Mouse (Mus musculus): Measurements from ENCODE around the gene Gm37240. TPM values are rescaled to one million over a fixed set of nuclear protein-coding genes. Genes with fewer than 3 reads are reported as not detected.

The Gm37240 gene
- polyA plus RNA-seq, 1 experiment from 2014 or later, result 0.67 TPM

GRCm38 (mm10) chr3:84468111-84468453 lies 1419.2 kb downstream of the Gm37240 start:
- Histone ChIP-seq H3K36me3 (ENCODE audit: control insufficient read depth, insufficient read depth, low read length) (no peaks in the 10 kb centered on the region), H3K4me1 (ENCODE audit: control insufficient read depth, insufficient read depth, low read length) (peaks cover 7% of the 10 kb centered on the region; the same call in 1 of the 2 replicates), H3K4me3 (ENCODE audit: low read depth, low read length) (no peak overlapping the region), H3K9me3 (ENCODE audit: control insufficient read depth, low read length) (no peaks in the 10 kb centered on the region), H3K9ac (ENCODE audit: low read length) (no peak overlapping the region), H3K4me2 (no peak overlapping the region), H3K27me3 (ENCODE audit: control insufficient read depth, insufficient read depth, low read length) (no peaks in the 10 kb centered on the region), H3K27ac (ENCODE audit: low read depth, low read length) (no peak overlapping the region)
- ATAC-seq (ENCODE audit: low FRiP score) (no peak), DNase-seq (ENCODE audit: low spot score, missing footprints) (no peak)
- 14% methylated on average over 4 of the region's 4 CpGs for WGBS

DNA sequence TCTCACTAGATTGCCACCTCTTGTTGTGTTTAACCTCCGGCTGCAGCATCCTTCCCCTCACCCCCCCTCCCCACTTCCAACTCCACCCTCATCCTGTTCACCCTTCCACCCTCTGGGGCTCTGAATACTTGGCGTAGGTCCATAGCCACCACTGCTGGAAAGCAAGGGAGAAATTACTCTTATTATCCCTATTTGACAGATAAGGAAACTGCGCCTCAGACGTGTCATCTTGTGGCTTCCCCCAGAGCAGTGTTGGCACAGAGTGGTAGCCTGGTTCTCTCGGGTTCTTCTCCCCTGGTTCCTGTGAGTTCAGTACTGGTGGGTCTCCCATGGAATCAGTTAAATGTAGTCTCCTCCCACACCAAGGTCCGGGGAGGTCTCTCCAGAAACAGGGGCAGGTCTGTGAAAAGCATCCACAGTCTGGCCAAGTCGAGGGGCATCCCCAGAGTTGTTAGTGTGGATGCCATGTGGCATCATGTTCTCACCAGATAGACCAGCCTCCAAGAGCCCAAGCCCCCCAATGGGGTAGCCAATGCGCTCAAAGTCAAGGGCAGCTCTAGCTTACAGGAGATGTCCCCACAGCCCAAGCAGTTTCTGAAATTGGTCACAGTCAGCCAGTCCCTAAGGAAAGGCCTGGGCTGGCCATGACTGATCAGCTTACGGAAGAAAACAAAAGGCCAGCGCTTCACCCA lies 1419.8 kb downstream of the Gm37240 start:
- no peaks in the 10 kb centered on the region for H3K27me3 ChIP-seq (ENCODE audit: control insufficient read depth, insufficient read depth, low read length)
- WGBS, result 55% methylated on average over 10 of the region's 10 CpGs

GRCm38 (mm10) chr3:84465822-84466500 lies 1421.4 kb downstream of the Gm37240 start:
- no peak overlapping the region for H3K27ac ChIP-seq (ENCODE audit: low read depth, low read length)
- no peak for ATAC-seq (ENCODE audit: low FRiP score)
- H3K9ac ChIP-seq (ENCODE audit: low read length), result no peak overlapping the region
- H3K4me1 ChIP-seq (ENCODE audit: control insufficient read depth, insufficient read depth, low read length), result peaks cover 7% of the 10 kb centered on the region; the same call in 1 of the 2 replicates
- WGBS, result 82% methylated on average over 6 of the region's 6 CpGs
- H3K27me3 ChIP-seq (ENCODE audit: control insufficient read depth, insufficient read depth, low read length), result no peaks in the 10 kb centered on the region
- no peak for DNase-seq (ENCODE audit: low spot score, missing footprints)
- H3K4me2 ChIP-seq, result no peak overlapping the region
- no peaks in the 10 kb centered on the region for H3K9me3 ChIP-seq (ENCODE audit: control insufficient read depth, low read length)
- no peaks in the 10 kb centered on the region for H3K36me3 ChIP-seq (ENCODE audit: control insufficient read depth, insufficient read depth, low read length)
- H3K4me3 ChIP-seq (ENCODE audit: low read depth, low read length), result no peak overlapping the region

More for the DNA sequence above, 1419.8 kb downstream of the Gm37240 start:
- no peaks in the 10 kb centered on the region for H3K36me3 ChIP-seq (ENCODE audit: control insufficient read depth, insufficient read depth, low read length)
- ATAC-seq (ENCODE audit: low FRiP score) (no peak), DNase-seq (ENCODE audit: low spot score, missing footprints) (no peak)
- peaks cover 7% of the 10 kb centered on the region; the same call in 1 of the 2 replicates for H3K4me1 ChIP-seq (ENCODE audit: control insufficient read depth, insufficient read depth, low read length)
- no peaks in the 10 kb centered on the region for H3K9me3 ChIP-seq (ENCODE audit: control insufficient read depth, low read length)
- H3K4me2 ChIP-seq, result no peak overlapping the region
- H3K27ac ChIP-seq (ENCODE audit: low read depth, low read length), result no peak overlapping the region
- no peak overlapping the region for H3K9ac ChIP-seq (ENCODE audit: low read length)
- H3K4me3 ChIP-seq (ENCODE audit: low read depth, low read length), result no peak overlapping the region

DNA sequence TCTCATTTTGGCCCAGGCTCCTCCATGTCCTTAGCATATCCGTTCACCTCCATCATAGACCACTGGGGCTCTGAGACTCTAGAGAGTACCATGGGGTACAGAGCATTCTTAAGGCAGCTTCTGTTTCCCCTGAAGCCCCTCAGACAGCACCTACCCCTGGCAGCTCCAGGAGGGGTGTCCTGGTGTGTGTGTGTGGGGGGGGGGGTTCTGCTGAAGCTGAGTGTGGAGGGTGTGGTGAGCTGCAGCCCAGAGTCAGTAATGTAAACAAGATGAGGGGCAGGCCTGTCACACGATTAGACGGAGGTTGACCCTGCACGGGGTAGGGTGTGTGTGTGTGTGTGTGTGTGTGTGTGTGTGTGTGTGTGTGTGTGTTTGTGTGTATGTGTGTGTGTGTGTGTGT lies 1425.6 kb downstream of the Gm37240 start:
- no peaks in the 10 kb centered on the region for H3K36me3 ChIP-seq (ENCODE audit: control insufficient read depth, insufficient read depth, low read length)
- H3K9ac ChIP-seq (ENCODE audit: low read length), result no peak overlapping the region
- H3K9me3 ChIP-seq (ENCODE audit: control insufficient read depth, low read length), result no peaks in the 10 kb centered on the region
- H3K4me2 ChIP-seq, result no peak overlapping the region
- H3K4me1 ChIP-seq (ENCODE audit: control insufficient read depth, insufficient read depth, low read length), result peaks cover 6% of the 10 kb centered on the region; the same call in 1 of the 2 replicates
- H3K27ac ChIP-seq (ENCODE audit: low read depth, low read length), result no peak overlapping the region
- peak; percentile 22; the same call in 1 of the 2 replicates for ATAC-seq (ENCODE audit: low FRiP score)
- 41% methylated on average over 4 of the region's 4 CpGs for WGBS
- DNase-seq (ENCODE audit: low spot score, missing footprints), result no peak
- no peak overlapping the region for H3K4me3 ChIP-seq (ENCODE audit: low read depth, low read length)
- H3K27me3 ChIP-seq (ENCODE audit: control insufficient read depth, insufficient read depth, low read length), result no peaks in the 10 kb centered on the region

DNA sequence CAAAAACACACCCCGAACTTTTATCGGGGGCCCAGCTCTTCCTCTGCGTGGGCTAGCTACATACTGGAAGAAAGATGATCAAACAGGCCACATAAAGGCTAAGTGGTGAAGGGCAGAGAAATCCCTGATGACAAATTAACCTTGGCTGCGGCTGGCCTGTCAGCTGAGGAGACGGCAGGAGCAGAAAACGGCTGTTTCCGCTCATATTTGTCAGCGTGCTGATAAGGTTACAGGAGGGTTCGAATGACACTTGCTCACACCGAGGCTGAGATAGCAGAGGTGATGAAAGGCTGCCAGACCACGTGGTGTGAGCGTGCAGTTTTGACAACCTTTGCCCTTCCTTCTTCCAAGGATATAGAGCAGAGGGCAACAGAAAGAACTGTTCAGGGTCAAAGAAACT lies 1426.4 kb downstream of the Gm37240 start:
- Histone ChIP-seq H3K4me1 (ENCODE audit: control insufficient read depth, insufficient read depth, low read length) (peaks cover 6% of the 10 kb centered on the region; the same call in 1 of the 2 replicates), H3K4me2 (no peak overlapping the region), H3K27me3 (ENCODE audit: control insufficient read depth, insufficient read depth, low read length) (no peaks in the 10 kb centered on the region), H3K36me3 (ENCODE audit: control insufficient read depth, insufficient read depth, low read length) (no peaks in the 10 kb centered on the region), H3K4me3 (ENCODE audit: low read depth, low read length) (no peak overlapping the region), H3K27ac (ENCODE audit: low read depth, low read length) (no peak overlapping the region), H3K9ac (ENCODE audit: low read length) (no peak overlapping the region), H3K9me3 (ENCODE audit: control insufficient read depth, low read length) (no peaks in the 10 kb centered on the region)
- DNase-seq (ENCODE audit: low spot score, missing footprints) (no peak), ATAC-seq (ENCODE audit: low FRiP score) (0 out of 2 replicates have a peak, but pooled peaks have one; percentile 14)
- 52% methylated on average over 12 of the region's 12 CpGs for WGBS

DNA sequence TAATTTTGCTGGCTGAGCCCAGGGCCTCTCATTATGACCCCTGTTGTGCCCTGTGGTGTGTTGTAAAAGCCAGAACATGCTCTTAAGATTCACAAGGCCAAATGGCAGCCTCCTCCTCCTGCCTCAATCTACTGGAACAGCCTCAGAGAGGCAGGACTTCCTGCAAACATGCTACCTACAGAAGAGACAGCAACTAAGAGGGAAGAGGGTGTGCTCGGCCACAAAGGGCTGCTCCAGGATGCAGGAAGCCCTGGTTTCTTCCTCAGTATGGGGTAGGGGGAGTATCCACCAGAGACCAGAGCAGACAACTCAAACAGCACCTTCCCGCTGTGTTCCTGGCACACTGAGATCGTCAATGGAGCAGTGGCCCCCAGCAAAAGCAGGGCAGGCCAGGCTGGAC lies 1426.8 kb downstream of the Gm37240 start:
- Histone ChIP-seq H3K9ac (ENCODE audit: low read length) (no peak overlapping the region; the same call in 1 of the 2 replicates), H3K27ac (ENCODE audit: low read depth, low read length) (no peak overlapping the region), H3K27me3 (ENCODE audit: control insufficient read depth, insufficient read depth, low read length) (no peaks in the 10 kb centered on the region), H3K4me1 (ENCODE audit: control insufficient read depth, insufficient read depth, low read length) (peaks cover 6% of the 10 kb centered on the region; the same call in 1 of the 2 replicates), H3K36me3 (ENCODE audit: control insufficient read depth, insufficient read depth, low read length) (no peaks in the 10 kb centered on the region), H3K4me2 (no peak overlapping the region), H3K4me3 (ENCODE audit: low read depth, low read length) (no peak overlapping the region), H3K9me3 (ENCODE audit: control insufficient read depth, low read length) (no peaks in the 10 kb centered on the region)
- 36% methylated on average over 3 of the region's 3 CpGs for WGBS
- no peak for ATAC-seq (ENCODE audit: low FRiP score)
- no peak for DNase-seq (ENCODE audit: low spot score, missing footprints)

GRCm38 (mm10) chr3:84455733-84456417 lies 1431.4 kb downstream of the Gm37240 start:
- no peak overlapping the region for H3K9ac ChIP-seq (ENCODE audit: low read length)
- no peak overlapping the region for H3K27ac ChIP-seq (ENCODE audit: low read depth, low read length)
- no peak overlapping the region for H3K4me3 ChIP-seq (ENCODE audit: low read depth, low read length)
- DNase-seq (ENCODE audit: low spot score, missing footprints) (no peak), ATAC-seq (ENCODE audit: low FRiP score) (no peak)
- H3K4me1 ChIP-seq (ENCODE audit: control insufficient read depth, insufficient read depth, low read length), result peaks cover 6% of the 10 kb centered on the region; the same call in 1 of the 2 replicates
- no peaks in the 10 kb centered on the region for H3K27me3 ChIP-seq (ENCODE audit: control insufficient read depth, insufficient read depth, low read length)
- no peaks in the 10 kb centered on the region for H3K36me3 ChIP-seq (ENCODE audit: control insufficient read depth, insufficient read depth, low read length)
- WGBS, result 78% methylated on average over 12 of the region's 12 CpGs
- H3K4me2 ChIP-seq, result no peak overlapping the region
- H3K9me3 ChIP-seq (ENCODE audit: control insufficient read depth, low read length), result no peaks in the 10 kb centered on the region

GRCm38 (mm10) chr3:84450651-84451050 lies 1436.7 kb downstream of the Gm37240 start:
- H3K4me3 ChIP-seq (ENCODE audit: low read depth, low read length), result no peak overlapping the region
- H3K4me2 ChIP-seq, result no peak overlapping the region
- DNase-seq (ENCODE audit: low spot score, missing footprints), result no peak
- H3K4me1 ChIP-seq (ENCODE audit: control insufficient read depth, insufficient read depth, low read length), result peaks cover 3% of the 10 kb centered on the region; the same call in 1 of the 2 replicates
- H3K9me3 ChIP-seq (ENCODE audit: control insufficient read depth, low read length), result no peaks in the 10 kb centered on the region
- no peaks in the 10 kb centered on the region for H3K27me3 ChIP-seq (ENCODE audit: control insufficient read depth, insufficient read depth, low read length)
- no peak overlapping the region for H3K9ac ChIP-seq (ENCODE audit: low read length)
- H3K36me3 ChIP-seq (ENCODE audit: control insufficient read depth, insufficient read depth, low read length), result no peaks in the 10 kb centered on the region
- no peak overlapping the region for H3K27ac ChIP-seq (ENCODE audit: low read depth, low read length)
- ATAC-seq (ENCODE audit: low FRiP score), result no peak
- 56% methylated on average over 3 of the region's 3 CpGs for WGBS

DNA sequence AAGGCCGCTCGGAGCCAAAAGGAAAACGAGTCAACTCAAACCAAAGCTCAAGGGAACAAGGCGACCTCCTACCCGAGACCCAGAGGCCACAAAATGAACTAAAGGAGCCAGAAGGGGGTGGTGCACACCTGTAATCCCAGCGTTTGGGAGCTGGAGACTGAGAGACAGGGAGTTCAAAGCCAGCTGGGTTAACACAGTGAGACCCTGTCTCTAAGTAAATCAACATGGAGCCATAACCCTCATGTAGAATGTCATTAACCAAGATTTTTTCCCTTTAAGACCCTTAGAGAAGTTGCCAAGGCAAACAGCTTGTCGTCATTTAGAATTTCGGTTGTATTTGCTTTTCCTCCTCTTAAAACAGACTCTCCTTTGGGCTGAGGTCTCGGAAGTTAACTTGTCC lies 1438.3 kb downstream of the Gm37240 start:
- Histone ChIP-seq H3K4me3 (ENCODE audit: low read depth, low read length) (no peak overlapping the region), H3K4me1 (ENCODE audit: control insufficient read depth, insufficient read depth, low read length) (peaks cover 3% of the 10 kb centered on the region; the same call in 1 of the 2 replicates), H3K9ac (ENCODE audit: low read length) (no peak overlapping the region), H3K4me2 (no peak overlapping the region), H3K36me3 (ENCODE audit: control insufficient read depth, insufficient read depth, low read length) (no peaks in the 10 kb centered on the region), H3K9me3 (ENCODE audit: control insufficient read depth, low read length) (no peaks in the 10 kb centered on the region), H3K27ac (ENCODE audit: low read depth, low read length) (no peak overlapping the region), H3K27me3 (ENCODE audit: control insufficient read depth, insufficient read depth, low read length) (no peaks in the 10 kb centered on the region)
- 84% methylated on average over 9 of the region's 9 CpGs for WGBS
- DNase-seq (ENCODE audit: low spot score, missing footprints) (no peak), ATAC-seq (ENCODE audit: low FRiP score) (no peak)

Data from midbrain, embryonic 11.5 days (tissue).